Mouse (Mus musculus): ENCODE data around the gene Cx3cr1. TPM values are rescaled to one million over a fixed set of nuclear protein-coding genes. Genes with fewer than 3 reads are reported as not detected.
"Not testable (repeated sequence)": the region's sequence is repeated elsewhere in the genome, so short reads cannot be mapped to it uniquely, and the experiment has no call there.

Gene Cx3cr1
- polyA plus RNA-seq, 1 experiment from 2014 or later: 3.5 TPM

DNA sequence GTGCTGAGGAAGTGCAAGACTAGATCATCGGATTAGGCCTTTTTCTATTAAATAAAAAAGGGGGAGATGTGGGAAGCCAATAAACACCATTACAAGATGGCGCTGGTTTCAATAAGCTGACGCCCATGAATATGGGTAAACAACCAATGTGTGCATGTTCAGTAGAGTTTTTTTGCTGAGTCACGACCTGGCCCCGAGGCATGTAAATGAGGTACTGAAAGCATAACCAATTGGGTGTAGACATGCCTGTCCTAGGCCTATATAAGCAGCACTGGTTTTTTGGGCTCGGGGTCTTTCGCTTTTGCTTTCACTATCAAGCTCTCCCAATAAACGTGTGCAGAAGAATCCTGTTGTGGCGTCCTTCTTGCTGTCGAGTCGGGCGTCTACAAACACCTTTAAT is 39.3 kb upstream of the Cx3cr1 start:
- not testable (repeated sequence) for H3K4me2 ChIP-seq; H3K27me3 ChIP-seq; ATAC-seq (ENCODE audit: low read depth); DNase-seq; H3K4me3 ChIP-seq (replicated peaks); H3K27ac ChIP-seq; H3K9ac ChIP-seq; H3K36me3 ChIP-seq; H3K9me3 ChIP-seq (replicated peaks)
- 85% methylated on average over 12 of the region's 12 CpGs for WGBS (ENCODE audit: insufficient replicate concordance)
- H3K4me1 ChIP-seq (replicated peaks): peaks cover 37% of the 10 kb centered on the region

DNA sequence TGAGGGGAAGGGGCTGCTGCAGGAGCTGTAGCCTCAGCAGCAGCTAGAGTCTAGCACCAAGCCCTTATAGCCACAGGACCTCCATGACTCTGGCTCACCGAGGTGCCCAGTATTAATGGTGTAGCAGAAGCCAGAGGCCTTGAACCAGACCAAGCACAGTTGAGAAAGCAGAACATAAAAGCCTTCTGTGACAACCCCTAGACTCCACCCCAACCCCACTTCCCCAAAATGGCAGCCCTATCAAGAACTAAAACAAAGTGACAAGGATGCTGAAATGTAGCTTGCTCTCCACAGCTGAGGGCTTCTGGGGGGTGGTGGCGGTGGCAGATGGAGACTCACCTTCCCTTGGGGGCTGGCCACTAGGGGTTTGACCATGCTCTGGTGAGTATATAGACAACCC is 31.5 kb upstream of the Cx3cr1 start:
- H3K9me3 ChIP-seq (replicated peaks): peaks cover 10% of the 10 kb centered on the region; the same call in 1 of the 2 replicates
- peaks cover 10% of the 10 kb centered on the region; the same call in 1 of the 2 replicates for H3K4me1 ChIP-seq (replicated peaks)
- no peaks in the 10 kb centered on the region for H3K27me3 ChIP-seq
- H3K36me3 ChIP-seq: no peaks in the 10 kb centered on the region
- ATAC-seq (ENCODE audit: low read depth): no peak
- H3K4me2 ChIP-seq: no peak overlapping the region
- H3K9ac ChIP-seq: no peak overlapping the region
- H3K27ac ChIP-seq: no peak overlapping the region
- 81% methylated on average over 2 of the region's 2 CpGs for WGBS (ENCODE audit: insufficient replicate concordance)
- DNase-seq: no peak
- H3K4me3 ChIP-seq (replicated peaks): no peak overlapping the region

DNA sequence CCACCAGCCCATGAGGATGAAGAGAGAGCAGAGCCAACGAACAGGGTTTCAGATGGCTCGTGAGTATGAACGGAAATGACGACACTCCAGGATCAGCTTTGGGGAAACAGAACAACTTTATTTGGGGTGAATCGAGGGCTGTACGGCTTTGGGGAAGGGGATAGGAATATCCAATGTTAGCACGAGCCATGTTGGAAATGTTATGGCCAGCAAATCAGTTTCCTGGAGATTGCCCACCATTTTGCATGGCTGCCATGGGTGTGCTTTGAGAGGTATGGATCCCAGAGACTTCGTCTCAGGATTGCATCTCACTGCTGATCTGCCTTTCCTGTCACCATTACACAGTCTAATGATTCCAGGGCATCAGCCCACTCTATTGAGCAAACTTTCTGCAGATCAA is 29.6 kb upstream of the Cx3cr1 start:
- 74% methylated on average over 8 of the region's 8 CpGs for WGBS (ENCODE audit: insufficient replicate concordance)
- Histone ChIP-seq H3K4me3 (replicated peaks) (no peak overlapping the region), H3K9ac (no peak overlapping the region), H3K36me3 (no peaks in the 10 kb centered on the region), H3K27me3 (no peaks in the 10 kb centered on the region), H3K4me1 (replicated peaks) (peaks cover 10% of the 10 kb centered on the region; the same call in 1 of the 2 replicates), H3K4me2 (no peak overlapping the region), H3K27ac (no peak overlapping the region), H3K9me3 (replicated peaks) (peaks cover 10% of the 10 kb centered on the region; the same call in 1 of the 2 replicates)
- DNase-seq (no peak), ATAC-seq (ENCODE audit: low read depth) (no peak)

DNA sequence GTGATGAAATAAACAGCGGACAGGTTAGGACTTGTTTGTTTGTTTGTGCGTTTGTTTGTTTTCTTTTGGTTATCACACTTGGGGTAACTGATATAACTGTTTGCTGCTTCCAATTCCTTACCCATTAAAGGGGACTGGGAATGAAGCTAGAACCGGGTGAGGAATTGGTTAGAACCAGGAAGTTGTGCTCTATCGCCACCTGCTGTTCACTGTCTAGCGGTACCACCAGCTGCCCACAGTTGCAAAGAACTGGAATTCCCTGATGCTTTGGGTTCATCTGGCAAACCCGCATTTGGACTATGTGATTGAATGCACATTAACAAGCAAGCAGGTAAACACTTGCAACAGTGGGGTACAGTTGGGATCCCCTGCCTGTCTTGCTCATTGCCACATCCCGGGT is 29.0 kb upstream of the Cx3cr1 start:
- H3K27me3 ChIP-seq: no peaks in the 10 kb centered on the region
- no peak overlapping the region for H3K27ac ChIP-seq
- H3K4me1 ChIP-seq (replicated peaks): peaks cover 10% of the 10 kb centered on the region; the same call in 1 of the 2 replicates
- H3K36me3 ChIP-seq: no peaks in the 10 kb centered on the region
- H3K4me3 ChIP-seq (replicated peaks): no peak overlapping the region
- H3K4me2 ChIP-seq: peak overlapping the region; percentile 23; the same call in 1 of the 2 replicates
- DNase-seq (peak; percentile 44), ATAC-seq (ENCODE audit: low read depth) (no peak)
- peaks cover 10% of the 10 kb centered on the region; the same call in 1 of the 2 replicates for H3K9me3 ChIP-seq (replicated peaks)
- H3K9ac ChIP-seq: no peak overlapping the region
- WGBS (ENCODE audit: insufficient replicate concordance): 18% methylated on average over 7 of the region's 7 CpGs

DNA sequence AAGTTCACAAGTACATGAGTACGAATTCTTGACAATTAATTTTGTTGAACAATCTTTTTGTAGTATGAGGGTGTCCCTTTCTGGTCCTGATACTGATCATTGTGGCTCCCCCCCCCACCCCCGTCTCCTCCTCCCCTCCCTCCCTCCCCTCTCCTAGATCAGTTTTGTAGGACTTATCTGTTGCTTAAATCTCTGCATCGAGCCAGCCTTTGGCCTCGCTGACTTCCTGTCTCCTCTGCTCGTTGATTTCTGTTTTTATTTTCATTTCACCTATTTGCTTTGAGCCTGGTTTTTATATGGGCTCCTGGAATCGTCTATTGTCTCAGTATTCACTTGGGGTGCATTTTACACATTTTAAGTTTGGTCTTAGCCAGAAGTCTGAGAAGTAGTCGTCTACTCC is 26.2 kb upstream of the Cx3cr1 start:
- Histone ChIP-seq H3K4me1 (replicated peaks) (peaks cover 10% of the 10 kb centered on the region; the same call in 1 of the 2 replicates), H3K27ac (no peak overlapping the region), H3K4me3 (replicated peaks) (no peak overlapping the region), H3K9me3 (replicated peaks) (no peaks in the 10 kb centered on the region), H3K9ac (no peak overlapping the region), H3K4me2 (no peak overlapping the region), H3K36me3 (no peaks in the 10 kb centered on the region), H3K27me3 (no peaks in the 10 kb centered on the region)
- ATAC-seq (ENCODE audit: low read depth) (no peak), DNase-seq (no peak)
- 21% methylated on average over 7 of the region's 7 CpGs for WGBS (ENCODE audit: insufficient replicate concordance)

DNA sequence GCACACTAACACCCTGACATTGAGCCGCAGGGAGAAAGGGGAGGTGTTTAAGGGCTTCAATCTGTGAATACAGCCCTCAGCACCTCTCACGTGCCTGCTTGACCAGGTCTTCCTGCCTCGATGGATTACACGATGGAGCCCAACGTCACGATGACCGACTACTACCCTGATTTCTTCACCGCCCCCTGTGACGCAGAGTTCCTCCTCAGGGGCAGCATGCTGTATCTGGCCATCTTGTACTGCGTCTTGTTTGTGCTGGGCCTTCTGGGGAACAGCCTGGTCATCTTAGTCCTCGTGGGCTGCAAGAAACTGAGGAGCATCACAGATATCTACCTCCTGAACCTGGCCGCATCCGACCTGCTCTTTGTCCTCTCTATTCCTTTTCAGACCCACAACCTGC is 24.0 kb upstream of the Cx3cr1 start:
- no peak overlapping the region for H3K4me3 ChIP-seq (replicated peaks)
- H3K27ac ChIP-seq: no peak overlapping the region
- H3K4me1 ChIP-seq (replicated peaks): no peaks in the 10 kb centered on the region
- no peak overlapping the region for H3K4me2 ChIP-seq
- whole genome bisulfite sequencing (ENCODE audit: insufficient replicate concordance): 71% methylated on average over 13 of the region's 13 CpGs
- H3K36me3 ChIP-seq: no peaks in the 10 kb centered on the region
- ATAC-seq (ENCODE audit: low read depth) (no peak), DNase-seq (no peak)
- H3K9me3 ChIP-seq (replicated peaks): no peaks in the 10 kb centered on the region
- H3K27me3 ChIP-seq: no peaks in the 10 kb centered on the region
- H3K9ac ChIP-seq: no peak overlapping the region

DNA sequence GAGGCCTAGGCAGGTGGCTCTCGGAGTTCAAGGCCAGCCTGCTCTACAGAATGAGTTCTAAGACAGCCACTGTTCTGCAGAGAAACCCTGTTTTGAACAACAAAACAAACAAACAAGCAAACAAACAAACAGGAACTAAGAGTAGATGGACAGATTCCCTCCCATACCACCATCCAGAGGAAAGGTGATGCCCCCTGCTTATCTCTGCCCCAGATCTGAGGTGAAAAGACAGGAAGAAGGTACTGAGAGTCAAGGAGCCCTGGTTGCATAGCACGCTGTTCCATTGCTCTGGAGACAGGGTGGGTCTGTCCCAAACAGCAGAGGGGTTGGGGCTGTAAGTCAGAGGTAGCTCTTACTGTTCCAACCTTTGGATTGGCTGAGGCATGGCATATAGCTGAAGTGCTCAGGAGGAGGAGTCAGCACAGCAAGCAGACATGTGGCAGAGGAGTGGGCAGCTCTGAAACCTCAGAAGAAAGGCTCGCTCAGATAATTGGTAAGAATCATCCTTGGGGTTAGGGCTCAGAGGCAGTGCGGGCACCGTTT is 22.1 kb upstream of the Cx3cr1 start, which contains the start of gene Ccr8:
TSS of gene Ccr8 (plus strand) at position 419 of the 543 bp plus-strand sequence.
- DNase-seq: no peak

DNA sequence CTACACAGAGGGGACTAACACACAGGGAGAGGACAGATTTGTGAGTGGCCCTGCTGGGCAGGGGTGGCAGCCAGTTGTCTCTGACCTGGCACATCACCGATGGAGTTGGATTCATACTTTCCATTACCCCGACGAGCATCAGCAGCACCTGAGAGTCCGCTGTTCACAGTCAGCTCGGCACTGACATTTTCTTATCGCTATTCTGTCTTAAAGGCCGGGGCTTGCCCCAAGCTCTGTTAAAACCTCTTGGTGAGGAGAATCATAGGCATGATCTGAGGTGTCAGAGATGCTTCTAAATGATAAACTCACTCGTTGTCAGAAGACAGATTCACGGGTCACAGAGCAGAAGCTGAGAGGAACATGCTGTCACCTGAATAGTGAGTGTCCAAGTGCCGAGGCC is 21.4 kb upstream of the Cx3cr1 start:
- WGBS (ENCODE audit: insufficient replicate concordance): 74% methylated on average over 10 of the region's 10 CpGs
- DNase-seq: no peak
- Histone ChIP-seq H3K9me3 (replicated peaks) (no peaks in the 10 kb centered on the region), H3K9ac (no peak overlapping the region), H3K4me2 (no peak overlapping the region), H3K4me1 (replicated peaks) (no peaks in the 10 kb centered on the region), H3K27ac (no peak overlapping the region), H3K4me3 (replicated peaks) (no peak overlapping the region), H3K36me3 (no peaks in the 10 kb centered on the region), H3K27me3 (no peaks in the 10 kb centered on the region)
- ATAC-seq (ENCODE audit: low read depth): no peak

More for the DNA sequence above, 22.1 kb upstream of the Cx3cr1 start, which contains the start of gene Ccr8:
- Histone ChIP-seq H3K4me1 (replicated peaks) (no peaks in the 10 kb centered on the region), H3K27ac (no peak within 1 kb of the TSS), H3K9ac (no peak within 1 kb of the TSS), H3K4me2 (no peak within 1 kb of the TSS), H3K9me3 (replicated peaks) (no peaks in the 10 kb centered on the region), H3K4me3 (replicated peaks) (no peak within 1 kb of the TSS), H3K36me3 (no peaks in the 10 kb centered on the region), H3K27me3 (no peaks in the 10 kb centered on the region)
- 64% methylated on average over 5 of the region's 5 CpGs for WGBS (ENCODE audit: insufficient replicate concordance)
- ATAC-seq (ENCODE audit: low read depth): no peak

DNA sequence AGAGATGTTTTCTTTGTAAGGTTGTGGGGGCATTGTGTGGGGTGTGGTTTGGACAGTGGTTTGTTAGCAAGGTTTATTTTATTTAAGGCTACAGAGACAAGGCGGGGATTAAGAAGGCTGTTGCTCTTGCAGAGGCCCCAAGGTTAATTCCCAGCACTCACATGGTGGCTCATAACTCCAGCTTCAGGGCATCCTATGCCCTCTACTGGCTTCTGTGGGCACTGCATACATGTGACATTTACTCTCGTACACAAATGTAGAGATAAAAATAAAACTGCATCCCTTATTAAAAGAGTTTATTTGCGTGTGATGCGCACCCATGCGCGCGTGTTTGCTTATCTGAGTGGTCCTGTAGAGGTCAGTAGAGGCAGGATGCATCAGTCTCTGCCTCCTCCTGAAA is 19.4 kb upstream of the Cx3cr1 start:
- whole genome bisulfite sequencing (ENCODE audit: insufficient replicate concordance): 74% methylated on average over 7 of the region's 7 CpGs
- no peaks in the 10 kb centered on the region for H3K27me3 ChIP-seq

DNA sequence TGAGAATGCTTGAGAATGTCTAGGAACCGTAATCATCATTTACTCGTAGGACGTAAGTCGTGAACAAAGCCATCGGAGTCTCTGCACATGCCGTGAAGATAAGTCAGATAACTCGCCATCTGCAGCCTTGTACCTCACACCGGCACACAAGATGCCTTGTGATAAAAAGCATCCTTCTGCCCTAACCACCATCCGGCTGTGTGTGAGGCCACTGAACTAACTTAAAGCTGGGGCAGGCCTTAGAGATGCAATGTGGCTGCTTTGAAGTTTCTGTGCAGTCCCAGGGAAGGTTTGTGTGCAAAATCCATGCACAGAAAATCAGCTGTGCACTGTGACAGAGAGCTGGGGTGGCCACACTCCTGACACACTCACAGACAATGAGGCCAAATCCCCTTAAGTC is 14.7 kb upstream of the Cx3cr1 start:
- Histone ChIP-seq H3K4me1 (replicated peaks) (no peaks in the 10 kb centered on the region), H3K4me2 (no peak overlapping the region), H3K4me3 (replicated peaks) (no peak overlapping the region), H3K27ac (no peak overlapping the region), H3K9ac (no peak overlapping the region), H3K9me3 (replicated peaks) (no peaks in the 10 kb centered on the region), H3K36me3 (no peaks in the 10 kb centered on the region), H3K27me3 (no peaks in the 10 kb centered on the region)
- 64% methylated on average over 9 of the region's 9 CpGs for WGBS (ENCODE audit: insufficient replicate concordance)
- ATAC-seq (ENCODE audit: low read depth): no peak
- DNase-seq: no peak

More for the DNA sequence above, 19.4 kb upstream of the Cx3cr1 start:
- Histone ChIP-seq H3K4me1 (replicated peaks) (no peaks in the 10 kb centered on the region), H3K9ac (no peak overlapping the region), H3K36me3 (no peaks in the 10 kb centered on the region), H3K9me3 (replicated peaks) (no peaks in the 10 kb centered on the region), H3K4me2 (no peak overlapping the region), H3K4me3 (replicated peaks) (no peak overlapping the region), H3K27ac (no peak overlapping the region)
- ATAC-seq (ENCODE audit: low read depth): no peak
- no peak for DNase-seq

DNA sequence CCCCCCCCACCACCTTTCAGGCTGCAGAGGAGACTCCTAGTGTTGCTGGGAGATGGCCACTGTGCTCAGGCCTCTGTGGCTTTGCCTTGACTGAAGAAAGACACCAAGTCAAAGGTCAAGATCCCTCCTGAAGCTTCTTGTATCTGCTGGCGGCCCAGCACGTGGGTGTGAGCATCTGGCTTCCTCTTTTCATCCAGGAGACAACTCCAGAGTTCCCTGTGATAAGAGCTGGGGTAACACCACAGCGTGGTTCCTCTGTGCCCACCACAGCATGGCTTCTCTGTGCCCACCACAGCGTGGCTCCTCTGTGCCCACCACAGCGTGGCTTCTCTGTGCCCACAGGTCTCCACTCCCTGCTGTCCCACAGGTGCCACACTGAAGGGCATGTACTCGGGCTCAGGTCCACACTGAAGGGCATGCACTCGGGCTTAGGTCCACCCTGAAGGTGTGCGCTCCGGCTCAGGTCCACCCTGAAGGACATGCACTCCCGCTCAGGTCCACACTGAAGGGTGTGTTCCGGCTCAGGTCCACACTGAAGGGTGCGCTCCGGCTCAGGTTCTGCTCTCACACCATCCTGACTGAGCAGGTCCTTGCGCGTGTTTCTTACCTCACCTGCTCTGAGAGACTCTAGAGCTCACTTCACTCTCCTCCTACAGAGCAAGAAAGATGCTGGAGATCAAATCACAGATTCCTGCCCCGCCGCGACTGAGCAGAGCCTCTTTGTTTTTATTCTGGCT is 13.6 kb upstream of the Cx3cr1 start:
- no peaks in the 10 kb centered on the region for H3K4me1 ChIP-seq (replicated peaks)
- H3K9me3 ChIP-seq (replicated peaks): no peaks in the 10 kb centered on the region
- H3K4me2 ChIP-seq: no peak overlapping the region
- no peak overlapping the region for H3K4me3 ChIP-seq (replicated peaks)
- no peaks in the 10 kb centered on the region for H3K27me3 ChIP-seq
- no peak for ATAC-seq (ENCODE audit: low read depth)
- no peak overlapping the region for H3K27ac ChIP-seq
- DNase-seq: no peak
- no peak overlapping the region for H3K9ac ChIP-seq
- H3K36me3 ChIP-seq: no peaks in the 10 kb centered on the region
- 59% methylated on average over 18 of the region's 18 CpGs for WGBS (ENCODE audit: insufficient replicate concordance)

DNA sequence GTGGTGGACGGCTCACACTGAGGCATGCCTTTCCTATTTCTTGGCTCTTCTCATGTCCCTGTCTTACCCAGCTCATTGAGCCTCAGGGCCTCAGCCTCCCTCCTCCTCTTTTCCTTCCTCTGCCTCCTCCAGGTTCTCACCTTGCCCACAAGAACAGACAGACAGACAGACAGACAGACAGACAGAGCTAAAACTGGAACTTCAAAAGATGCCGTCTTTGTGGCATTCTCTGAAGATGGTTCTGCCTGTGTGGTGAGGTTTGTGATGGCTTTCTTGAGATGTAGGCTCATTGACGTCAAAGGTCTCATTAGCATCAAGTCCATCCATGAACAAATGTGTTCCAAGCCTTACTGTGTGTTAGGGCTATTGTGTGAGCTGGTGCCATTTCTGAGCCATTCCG is 13.0 kb upstream of the Cx3cr1 start:
- WGBS (ENCODE audit: insufficient replicate concordance): 74% methylated on average over 4 of the region's 4 CpGs
- Histone ChIP-seq H3K4me3 (replicated peaks) (no peak overlapping the region), H3K4me1 (replicated peaks) (no peaks in the 10 kb centered on the region), H3K27me3 (no peaks in the 10 kb centered on the region), H3K9ac (no peak overlapping the region), H3K36me3 (no peaks in the 10 kb centered on the region), H3K4me2 (no peak overlapping the region), H3K27ac (no peak overlapping the region), H3K9me3 (replicated peaks) (no peaks in the 10 kb centered on the region)
- ATAC-seq (ENCODE audit: low read depth): no peak
- no peak for DNase-seq
